Mouse (Mus musculus) kidney, postnatal 25 days (tissue): ENCODE measurements around the gene Mast3.

Experiments
- DNase-seq, 2 experiments: peaks; one replicate each; pipeline ENCODE4 v3.0.0; 2021; ENCODE audit warnings: mixed read lengths in 2 of 2

Mast3 gene

GRCm38 (mm10) chr8:70802786-70803510, 1.9 kb downstream of the Mast3 start:
- DNase-seq, result no peak

GRCm38 (mm10) chr8:70801830-70802229, 3.0 kb downstream of the Mast3 start:
- no peak for DNase-seq

- no peak for DNase-seq
Measured at GRCm38 (mm10) chr8:70801156-70801555, 3.7 kb downstream of the Mast3 start.

GRCm38 (mm10) chr8:70800648-70801047, 4.2 kb downstream of the Mast3 start:
- no peak for DNase-seq

- peak; percentile 56 to 90 for DNase-seq
Measured at GRCm38 (mm10) chr8:70798281-70798680, 6.6 kb downstream of the Mast3 start.

- DNase-seq, result peak; percentile 91 to 95
Measured at GRCm38 (mm10) chr8:70797081-70798070, 7.5 kb downstream of the Mast3 start.

GRCm38 (mm10) chr8:70796403-70797080, 8.3 kb downstream of the Mast3 start:
- DNase-seq, result peak in 1 of 2 experiments; percentile 11

GRCm38 (mm10) chr8:70795370-70795769, 9.5 kb downstream of the Mast3 start:
- DNase-seq, result no peak

- no peak for DNase-seq
Measured at GRCm38 (mm10) chr8:70794215-70794614, 10.6 kb downstream of the Mast3 start.

GRCm38 (mm10) chr8:70792700-70793099, 12.2 kb downstream of the Mast3 start:
- DNase-seq, result peak; percentile 91 to 96

- DNase-seq, result peak; percentile 98
Measured at GRCm38 (mm10) chr8:70791975-70792691, 12.7 kb downstream of the Mast3 start.

- peak in 1 of 2 experiments; percentile 46 for DNase-seq
Measured at GRCm38 (mm10) chr8:70791294-70791701, 13.6 kb downstream of the Mast3 start.

- DNase-seq, result no peak
Measured at GRCm38 (mm10) chr8:70790846-70791245, 14.0 kb downstream of the Mast3 start.

- DNase-seq, result no peak
Measured at GRCm38 (mm10) chr8:70789046-70789445, 15.8 kb downstream of the Mast3 start.

- DNase-seq, result peak; percentile 54 to 71
Measured at GRCm38 (mm10) chr8:70787941-70788667, 16.8 kb downstream of the Mast3 start.

GRCm38 (mm10) chr8:70787051-70787445, 17.8 kb downstream of the Mast3 start:
- DNase-seq, result no peak

- DNase-seq, result no peak
Measured at GRCm38 (mm10) chr8:70786291-70787050, 18.4 kb downstream of the Mast3 start.

GRCm38 (mm10) chr8:70780093-70780492, 24.8 kb downstream of the Mast3 start:
- DNase-seq, result no peak

GRCm38 (mm10) chr8:70776496-70777444, 28.1 kb downstream of the Mast3 start, which contains the start of gene Pik3r2:
Pik3r2 (minus strand) TSS chr8:70776713.
- DNase-seq, result peak; percentile 98 to 99
